Comparison of ENCODE assay signal across 26 mouse cellular contexts in the genomic region with DNA sequence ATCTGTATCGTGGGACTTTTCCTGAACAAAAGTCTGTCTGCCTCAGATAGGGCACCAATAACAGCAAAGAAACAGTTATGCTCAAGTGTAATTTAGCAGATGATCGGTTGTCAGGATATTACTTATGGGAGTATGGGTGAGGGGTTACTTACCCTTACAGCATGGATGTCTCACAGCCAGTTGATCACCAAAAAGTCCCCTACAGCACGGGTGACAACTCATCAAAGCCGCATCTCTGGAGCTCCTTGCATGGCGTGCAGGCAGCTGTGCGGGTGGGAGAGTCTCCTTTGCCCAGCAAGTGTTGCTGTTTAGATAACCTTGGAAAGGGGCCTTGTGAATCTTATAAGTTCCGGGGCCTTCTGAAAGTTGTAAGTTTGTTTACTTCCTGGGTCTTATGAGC.
DNase-seq lines count a peak whose midpoint lies in the region; ATAC-seq lines count a peak whose summit lies in the region.
"Had no signal": no experiment of that assay in that cellular context is flagged by ENCODE, and none has a peak within 500 bp of the region (broad histone marks: within the 10 kb centered on the region; RNA-seq: fewer than 3 reads in every experiment).

No protein-coding gene starts in this region.

- H3K4me1 ChIP-seq in embryonic facial prominence, embryonic 14.5 days (ENCODE audit: control insufficient read depth, insufficient read depth, low read length) = no peaks in the 10 kb centered on the region
- no peaks in the 10 kb centered on the region for H3K4me1 ChIP-seq in embryonic facial prominence, embryonic 10.5 days
- H3K4me1 ChIP-seq in lung, embryonic 16.5 days (replicated peaks; ENCODE audit: control insufficient read depth, insufficient read depth, low read length) = no peaks in the 10 kb centered on the region
- H3K4me1 ChIP-seq: embryonic facial prominence, embryonic 12.5 days; forebrain, embryonic 12.5 days; forebrain, embryonic 15.5 days; heart, embryonic 12.5 days; heart, embryonic 15.5 days; hindbrain, embryonic 10.5 days had no signal

- H3K4me2 ChIP-seq in embryonic facial prominence, embryonic 14.5 days (ENCODE audit: low read depth, low read length) = no peak overlapping the region
- H3K4me2 ChIP-seq in lung, embryonic 16.5 days (ENCODE audit: low read depth, low read length) = no peak overlapping the region
- H3K4me2 ChIP-seq: embryonic facial prominence, embryonic 12.5 days; forebrain, embryonic 12.5 days; forebrain, embryonic 15.5 days; heart, embryonic 12.5 days; heart, embryonic 15.5 days; hindbrain, embryonic 14.5 days had no signal

- 69% methylated on average over 7 of the region's 7 CpGs for WGBS in embryonic facial prominence, embryonic 14.5 days
- WGBS in embryonic facial prominence, embryonic 10.5 days = 83% methylated on average over 7 of the region's 7 CpGs
- WGBS in lung, embryonic 16.5 days = 56% methylated on average over 7 of the region's 7 CpGs

- no peak for DNase-seq in embryonic facial prominence, embryonic 14.5 days (ENCODE audit: low spot score)
- DNase-seq in embryonic facial prominence, embryonic 10.5 days (ENCODE audit: low spot score) = no peak
- DNase-seq in lung, postnatal 4 days = no peak
- peak; percentile 41 for DNase-seq in testis, postnatal 10 days (ENCODE audit: low spot score)
- no peak for DNase-seq in B cell, adult 2 months
- DNase-seq: adrenal gland, adult 2 months; adrenal gland, postnatal 36 days; cerebellum, adult 18-20 months; cerebellum, adult 9-10 months; cerebellum, postnatal 14 days; gastrocnemius, postnatal 25 days; heart, adult 18-20 months; heart, postnatal 10 days; heart, postnatal 36 days had no signal

- no peaks in the 10 kb centered on the region for H3K9me3 ChIP-seq in embryonic facial prominence, embryonic 14.5 days (ENCODE audit: control insufficient read depth, low read length)
- H3K9me3 ChIP-seq in embryonic facial prominence, embryonic 10.5 days = no peaks in the 10 kb centered on the region
- no peaks in the 10 kb centered on the region for H3K9me3 ChIP-seq in lung, embryonic 16.5 days (ENCODE audit: control insufficient read depth, low read length)
- H3K9me3 ChIP-seq: embryonic facial prominence, embryonic 12.5 days; forebrain, embryonic 12.5 days; forebrain, embryonic 15.5 days; heart, embryonic 12.5 days; heart, embryonic 15.5 days; hindbrain, embryonic 10.5 days had no signal

- H3K4me3 ChIP-seq in embryonic facial prominence, embryonic 14.5 days (ENCODE audit: low read depth, low read length) = no peak overlapping the region
- H3K4me3 ChIP-seq in embryonic facial prominence, embryonic 10.5 days = no peak overlapping the region
- H3K4me3 ChIP-seq in lung, embryonic 16.5 days (ENCODE audit: low read length) = no peak overlapping the region
- H3K4me3 ChIP-seq: embryonic facial prominence, embryonic 12.5 days; erythroblast, embryonic 14.5 days; forebrain, embryonic 12.5 days; forebrain, embryonic 15.5 days; heart, embryonic 12.5 days; heart, embryonic 15.5 days; hindbrain, embryonic 10.5 days had no signal

- H3K27ac ChIP-seq in embryonic facial prominence, embryonic 14.5 days (replicated peaks; ENCODE audit: low read depth, low read length) = 0 out of 2 replicates have a peak overlapping the region, but pooled peaks have one; percentile 2
- no peak overlapping the region for H3K27ac ChIP-seq in embryonic facial prominence, embryonic 10.5 days (replicated peaks)
- no peak overlapping the region for H3K27ac ChIP-seq in lung, embryonic 16.5 days (ENCODE audit: low read length)
- H3K27ac ChIP-seq: embryonic facial prominence, embryonic 12.5 days; forebrain, embryonic 12.5 days; forebrain, embryonic 15.5 days; heart, embryonic 15.5 days; hindbrain, embryonic 10.5 days; hindbrain, embryonic 14.5 days; hindbrain, postnatal 0 days had no signal

- no peak for ATAC-seq in embryonic facial prominence, embryonic 14.5 days (ENCODE audit: low read depth)
- peak; percentile 61; the same call in 1 of the 2 replicates for ATAC-seq in lung, embryonic 16.5 days (ENCODE audit: low read depth)
- ATAC-seq: CD4-positive, CD25-positive, alpha-beta regulatory T cell, adult 4 months; forebrain, embryonic 15.5 days; hindbrain, postnatal 0 days; inflammation-experienced regulatory T-cells, adult 6 months had no signal

- no peaks in the 10 kb centered on the region for H3K27me3 ChIP-seq in embryonic facial prominence, embryonic 14.5 days (replicated peaks; ENCODE audit: control insufficient read depth, insufficient read depth, low read length)
- no peaks in the 10 kb centered on the region for H3K27me3 ChIP-seq in embryonic facial prominence, embryonic 10.5 days (replicated peaks; ENCODE audit: low read depth, poor library complexity, severe bottlenecking)
- H3K27me3 ChIP-seq in lung, embryonic 16.5 days (ENCODE audit: control insufficient read depth, insufficient read depth, low read depth, low read length) = no peaks in the 10 kb centered on the region
- H3K27me3 ChIP-seq: embryonic facial prominence, embryonic 12.5 days; forebrain, embryonic 12.5 days; forebrain, embryonic 15.5 days; heart, embryonic 12.5 days; heart, embryonic 15.5 days had no signal

- H3K9ac ChIP-seq in embryonic facial prominence, embryonic 14.5 days (ENCODE audit: low read depth, low read length) = no peak overlapping the region
- no peak overlapping the region for H3K9ac ChIP-seq in lung, embryonic 16.5 days (ENCODE audit: low read length)
- H3K9ac ChIP-seq: embryonic facial prominence, embryonic 12.5 days; forebrain, embryonic 12.5 days; forebrain, embryonic 15.5 days; heart, embryonic 12.5 days; heart, embryonic 15.5 days; hindbrain, embryonic 14.5 days had no signal

- no peaks in the 10 kb centered on the region for H3K36me3 ChIP-seq in embryonic facial prominence, embryonic 14.5 days (ENCODE audit: control insufficient read depth, insufficient read depth, low read length)
- H3K36me3 ChIP-seq in embryonic facial prominence, embryonic 10.5 days (replicated peaks) = no peaks in the 10 kb centered on the region
- H3K36me3 ChIP-seq in lung, embryonic 16.5 days (ENCODE audit: control insufficient read depth, insufficient read depth, low read length) = no peaks in the 10 kb centered on the region
- H3K36me3 ChIP-seq: embryonic facial prominence, embryonic 12.5 days; forebrain, embryonic 12.5 days; forebrain, embryonic 15.5 days; heart, embryonic 12.5 days; heart, embryonic 15.5 days; hindbrain, embryonic 10.5 days had no signal
